22 mouse cellular contexts compared by ENCODE assay signal in genomic region chr17:14349086-14349814, GRCm38 (mm10).
DNase-seq lines count a peak whose midpoint lies in the region; ATAC-seq lines count a peak whose summit lies in the region.
"Had no signal": no experiment of that assay in that cellular context is flagged by ENCODE, and none has a peak within 500 bp of the region (broad histone marks: within the 10 kb centered on the region; RNA-seq: fewer than 3 reads in every experiment).

No protein-coding gene starts in this region.

- no peak overlapping the region for H3K4me2 ChIP-seq in heart, embryonic 12.5 days
- no peak overlapping the region for H3K4me2 ChIP-seq in limb, embryonic 12.5 days
- H3K4me2 ChIP-seq: forebrain, embryonic 13.5 days; heart, embryonic 15.5 days; hindbrain, embryonic 13.5 days had no signal

- WGBS in heart, embryonic 10.5 days = 75% methylated on average over 6 of the region's 6 CpGs
- WGBS in heart, embryonic 12.5 days = 68% methylated on average over 6 of the region's 6 CpGs
- 83% methylated on average over 6 of the region's 6 CpGs for WGBS in limb, embryonic 12.5 days

- peaks cover 5% of the 10 kb centered on the region; the same call in 1 of the 2 replicates for H3K4me1 ChIP-seq in heart, embryonic 10.5 days
- peaks cover 10% of the 10 kb centered on the region; the same call in 1 of the 2 replicates for H3K4me1 ChIP-seq in heart, embryonic 12.5 days (replicated peaks)
- H3K4me1 ChIP-seq in limb, embryonic 12.5 days (replicated peaks) = peaks cover 11% of the 10 kb centered on the region
- H3K4me1 ChIP-seq: embryonic facial prominence, embryonic 10.5 days; forebrain, embryonic 13.5 days; hindbrain, embryonic 13.5 days had no signal

- no peaks in the 10 kb centered on the region; the same call in 1 of the 2 replicates for H3K9me3 ChIP-seq in heart, embryonic 10.5 days
- H3K9me3 ChIP-seq in heart, embryonic 12.5 days (replicated peaks) = 0 out of 2 replicates have a peak, but pooled peaks cover 5% of the 10 kb centered on the region
- H3K9me3 ChIP-seq in limb, embryonic 12.5 days = peaks cover 4% of the 10 kb centered on the region; the same call in 1 of the 2 replicates
- H3K9me3 ChIP-seq: embryonic facial prominence, embryonic 10.5 days; forebrain, embryonic 13.5 days; heart, embryonic 15.5 days had no signal

- no peak overlapping the region for H3K4me3 ChIP-seq in heart, embryonic 10.5 days
- no peak overlapping the region for H3K4me3 ChIP-seq in heart, embryonic 12.5 days
- H3K4me3 ChIP-seq in limb, embryonic 12.5 days (replicated peaks) = no peak overlapping the region
- H3K4me3 ChIP-seq: embryonic facial prominence, embryonic 10.5 days; forebrain, embryonic 13.5 days; heart, embryonic 15.5 days; hindbrain, embryonic 13.5 days had no signal

- no peak for ATAC-seq in heart, embryonic 12.5 days (ENCODE audit: insufficient number of reproducible peaks, low FRiP score)
- no peak for ATAC-seq in limb, embryonic 12.5 days (ENCODE audit: insufficient number of reproducible peaks, insufficient read depth, low FRiP score, low TSS enrichment, low read depth)
- ATAC-seq: CD4-positive, CD25-positive, alpha-beta regulatory T cell, adult 4 months; forebrain, embryonic 13.5 days; forebrain, postnatal 0 days; hindbrain, postnatal 0 days had no signal

- DNase-seq in adrenal gland, adult (ENCODE audit: inconsistent age in 2 of 2, low spot score in 1 of 2) = peak; percentile 53 to 56
- no peak for DNase-seq in adrenal gland, adult 18-20 months (ENCODE audit: low spot score in 2 of 2)
- peak; percentile 61 for DNase-seq in heart, embryonic 10.5 days (ENCODE audit: low spot score)
- DNase-seq in kidney, postnatal 14 days = peak; percentile 21
- DNase-seq in kidney, adult 9 months = no peak
- DNase-seq: adrenal gland, postnatal 25 days; B cell, adult 2 months; cerebellum, adult 18-20 months; cerebellum, adult 9-11 months; cerebellum, postnatal 36 days; forebrain, postnatal 0 days; gastrocnemius, postnatal 14 days; heart, postnatal 14 days had no signal

- H3K36me3 ChIP-seq in heart, embryonic 10.5 days = no peaks in the 10 kb centered on the region
- H3K36me3 ChIP-seq in heart, embryonic 12.5 days = no peaks in the 10 kb centered on the region
- H3K36me3 ChIP-seq in limb, embryonic 12.5 days = no peaks in the 10 kb centered on the region; the same call in 1 of the 2 replicates
- H3K36me3 ChIP-seq: embryonic facial prominence, embryonic 10.5 days; G1E; heart, embryonic 15.5 days; hindbrain, embryonic 13.5 days had no signal

- H3K9ac ChIP-seq in heart, embryonic 12.5 days = no peak overlapping the region
- no peak overlapping the region for H3K9ac ChIP-seq in limb, embryonic 12.5 days (replicated peaks)
- H3K9ac ChIP-seq: forebrain, embryonic 13.5 days; forebrain, postnatal 0 days; heart, embryonic 15.5 days; hindbrain, embryonic 13.5 days had no signal

- no peak overlapping the region for H3K27ac ChIP-seq in heart, embryonic 10.5 days
- H3K27ac ChIP-seq in heart, embryonic 12.5 days (ENCODE audit: poor library complexity, severe bottlenecking) = no peak overlapping the region
- 0 out of 2 replicates have a peak overlapping the region, but pooled peaks have one; percentile 4 for H3K27ac ChIP-seq in limb, embryonic 12.5 days
- H3K27ac ChIP-seq: embryonic facial prominence, embryonic 10.5 days; forebrain, embryonic 13.5 days; heart, embryonic 15.5 days; hindbrain, embryonic 13.5 days; hindbrain, postnatal 0 days had no signal

- peaks cover 38% of the 10 kb centered on the region for H3K27me3 ChIP-seq in heart, embryonic 10.5 days (ENCODE audit: insufficient read depth, poor library complexity, severe bottlenecking)
- H3K27me3 ChIP-seq in heart, embryonic 12.5 days (replicated peaks) = peaks cover 38% of the 10 kb centered on the region
- H3K27me3 ChIP-seq in limb, embryonic 12.5 days = no peaks in the 10 kb centered on the region
- H3K27me3 ChIP-seq: forebrain, embryonic 13.5 days; hindbrain, embryonic 13.5 days had no signal

Comparison
In these comparisons a context has a peak if more than half of its experiments do, and no peak if none do; other contexts are left out.
1. DNase-seq: peak in adrenal gland, adult (2 of 2), heart, embryonic 10.5 days (single experiment) and kidney, postnatal 14 days (single experiment); none in adrenal gland, adult 18-20 months (0 of 2) and kidney, adult 9 months (single experiment).